Mouse (Mus musculus) limb, embryonic 13.5 days (tissue): ENCODE results near the gene Gfra1. TPM values are rescaled to one million over a fixed set of nuclear protein-coding genes. Genes with fewer than 3 reads are reported as not detected.

Experiments
- ATAC-seq: fragments of 200-750 bp; cut with Nextera tagmentation; 2 replicates; pipeline ENCODE4 v1.8.0; 2017; ENCODE audit warnings: low read depth, moderate number of reproducible peaks, moderate TSS enrichment; ENCODE audit not compliant: low FRiP score
- H3K27ac ChIP-seq: fragments of 300-500 bp; sonication (generic); 2 replicates; pipeline ENCODE4 v1.5.1; 2015; ENCODE audit warnings: inconsistent platforms, mild to moderate bottlenecking, moderate library complexity
- H3K27me3 ChIP-seq: fragments of 300-500 bp; sonication (generic); 2 replicates; pipeline ENCODE4 v1.6.1; 2015; ENCODE audit warnings: mild to moderate bottlenecking, inconsistent platforms
- H3K36me3 ChIP-seq: fragments of 300-500 bp; sonication (generic); 2 replicates; pipeline ENCODE4 v1.6.1; 2015; ENCODE audit warnings: inconsistent platforms, mild to moderate bottlenecking, moderate library complexity
- H3K4me1 ChIP-seq: fragments of 300-500 bp; sonication (generic); 2 replicates; pipeline ENCODE4 v1.6.1; 2015; ENCODE audit warnings: inconsistent platforms
- H3K4me2 ChIP-seq: fragments of 300-500 bp; sonication (generic); replicated peaks from 2 replicates; pipeline ENCODE4 v1.6.1; 2015; ENCODE audit warnings: inconsistent platforms, mild to moderate bottlenecking, moderate library complexity
- H3K4me3 ChIP-seq: fragments of 300-500 bp; sonication (generic); 2 replicates; pipeline ENCODE4 v1.5.1; 2015; ENCODE audit warnings: moderate library complexity, mild to moderate bottlenecking, inconsistent platforms
- H3K9ac ChIP-seq: fragments of 300-500 bp; sonication (generic); 2 replicates; pipeline ENCODE4 v1.6.1; 2015; ENCODE audit warnings: mild to moderate bottlenecking, inconsistent platforms
- H3K9me3 ChIP-seq: fragments of 300-500 bp; sonication (generic); 2 replicates; pipeline ENCODE4 v1.6.1; 2016; ENCODE audit warnings: inconsistent platforms
- WGBS: fragments of 180-500 bp; shearing (Covaris S2); methylation state at CpG from one replicate; pipeline ENCODE4 v1.1.7; 2015; 5-methylcytosine and 5-hydroxymethylcytosine counted together
- polyA plus RNA-seq: library from polyadenylated mRNA; unstranded; fragments of >200 nt; fragmentation: Nextera tagmentation; extraction: Ambion mirVana; gene quantifications from 2 replicates; pipeline ENCODE4 v1.2.1, GENCODE M21; 2015

The Gfra1 gene
- polyA plus RNA-seq, 1 experiment from 2014 or later, result 25.4 TPM

- no peak overlapping the region for H3K4me2 ChIP-seq
- H3K4me3 ChIP-seq, result no peak overlapping the region
- ATAC-seq, result peak; percentile 51; the same call in 1 of the 2 replicates
- H3K4me1 ChIP-seq, result peaks cover 27% of the 10 kb centered on the region
- no peak overlapping the region for H3K9ac ChIP-seq
- H3K27ac ChIP-seq, result no peak overlapping the region
- H3K27me3 ChIP-seq, result no peaks in the 10 kb centered on the region
- no peaks in the 10 kb centered on the region for H3K9me3 ChIP-seq
- no peaks in the 10 kb centered on the region for H3K36me3 ChIP-seq
- 78% methylated on average over 10 of the region's 10 CpGs for WGBS
Measured at GRCm38 (mm10) chr19:58437441-58438071, 18.2 kb downstream of the Gfra1 start.

DNA sequence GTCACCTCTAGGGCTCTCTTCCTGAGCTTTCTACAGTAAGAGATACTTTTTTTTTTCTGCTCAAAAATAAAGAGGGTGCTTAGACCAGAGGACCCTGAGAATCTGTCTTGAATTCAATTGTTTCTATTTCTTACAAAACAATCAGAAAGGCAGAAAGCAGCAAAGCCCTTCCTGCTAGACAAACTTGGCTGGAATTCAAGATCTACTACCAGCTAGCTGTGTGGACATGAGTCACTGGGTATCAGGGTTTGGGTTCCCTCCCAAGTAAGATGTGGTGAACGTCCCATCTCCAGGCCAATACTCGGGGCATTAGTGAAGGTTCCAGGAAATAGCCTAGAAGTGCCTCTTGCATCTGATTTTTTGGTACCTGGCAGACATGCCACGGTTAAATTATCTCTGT is 18.8 kb downstream of the Gfra1 start:
- WGBS, result 76% methylated on average over 3 of the region's 3 CpGs
- Histone ChIP-seq H3K4me3 (no peak overlapping the region), H3K36me3 (no peaks in the 10 kb centered on the region), H3K4me1 (peaks cover 30% of the 10 kb centered on the region), H3K9me3 (no peaks in the 10 kb centered on the region), H3K9ac (no peak overlapping the region), H3K27ac (no peak overlapping the region), H3K4me2 (no peak overlapping the region), H3K27me3 (no peaks in the 10 kb centered on the region)
- ATAC-seq, result no peak

DNA sequence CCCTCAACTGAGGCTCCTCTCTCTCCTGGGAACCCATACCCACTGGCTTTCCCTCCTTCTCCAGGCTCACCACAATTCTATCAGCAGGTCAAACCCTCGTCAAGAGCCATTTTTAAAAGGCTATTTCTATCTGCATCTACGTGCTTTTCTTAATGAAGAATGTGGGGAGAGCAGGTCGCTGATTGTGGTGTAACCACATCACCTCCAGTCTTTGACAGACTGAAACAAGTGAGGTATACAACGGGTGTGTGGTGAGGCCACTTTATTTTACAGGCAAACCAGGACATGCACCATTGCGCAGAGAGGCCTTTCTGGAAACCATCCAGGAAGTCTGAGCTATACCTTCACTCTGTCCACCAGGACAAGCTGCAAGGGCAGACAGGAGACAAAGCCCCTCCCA is 19.8 kb downstream of the Gfra1 start:
- Histone ChIP-seq H3K9me3 (no peaks in the 10 kb centered on the region), H3K4me3 (no peak overlapping the region), H3K9ac (no peak overlapping the region), H3K4me1 (peaks cover 35% of the 10 kb centered on the region), H3K27ac (no peak overlapping the region), H3K27me3 (no peaks in the 10 kb centered on the region), H3K4me2 (no peak overlapping the region), H3K36me3 (no peaks in the 10 kb centered on the region)
- no peak for ATAC-seq
- WGBS, result 61% methylated on average over 5 of the region's 5 CpGs

DNA sequence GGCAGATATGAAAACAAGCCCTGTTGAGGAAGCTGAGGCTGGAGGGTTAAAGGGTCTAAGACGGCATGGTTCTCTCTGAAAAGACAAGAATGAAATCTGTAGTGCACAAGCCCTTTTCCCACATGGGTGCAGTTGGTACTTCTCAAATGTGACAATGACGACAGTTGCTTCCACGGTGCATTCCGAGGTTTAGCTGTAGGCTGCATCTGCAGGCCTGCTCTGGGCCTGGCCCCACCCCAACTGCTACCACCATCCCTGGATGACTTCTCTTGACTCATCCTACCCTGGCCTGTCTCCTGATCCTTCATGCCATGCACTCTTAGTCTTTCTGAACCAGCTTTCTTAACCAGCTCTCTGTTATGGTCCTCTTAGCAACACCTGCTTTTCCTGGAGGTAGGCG is 22.9 kb downstream of the Gfra1 start:
- no peaks in the 10 kb centered on the region for H3K27me3 ChIP-seq
- H3K9ac ChIP-seq, result no peak overlapping the region
- H3K4me2 ChIP-seq, result no peak overlapping the region
- WGBS, result 79% methylated on average over 5 of the region's 5 CpGs
- H3K4me3 ChIP-seq, result no peak overlapping the region
- no peak overlapping the region for H3K27ac ChIP-seq
- H3K4me1 ChIP-seq, result peaks cover 35% of the 10 kb centered on the region
- H3K36me3 ChIP-seq, result no peaks in the 10 kb centered on the region
- H3K9me3 ChIP-seq, result no peaks in the 10 kb centered on the region
- no peak for ATAC-seq

DNA sequence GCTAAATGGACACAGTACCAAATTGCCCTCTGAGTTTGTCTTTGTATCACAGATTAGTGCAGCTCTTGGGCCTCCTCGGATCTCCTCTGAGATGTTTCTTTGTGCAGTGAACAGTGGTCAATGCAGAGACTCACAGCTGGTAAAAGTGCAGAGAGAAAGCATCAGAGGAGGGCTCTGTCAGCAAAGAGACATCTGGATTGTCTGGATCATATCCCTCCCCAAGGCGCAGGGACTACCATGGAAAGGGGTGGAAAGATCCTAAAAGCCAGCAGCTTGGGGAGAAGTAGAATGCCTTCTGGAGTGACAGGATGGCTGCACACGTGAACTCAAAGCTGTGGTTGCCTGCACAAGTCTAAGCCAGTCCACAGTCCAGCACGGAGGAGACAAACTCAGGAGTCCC is 27.2 kb downstream of the Gfra1 start:
- H3K4me1 ChIP-seq, result peaks cover 20% of the 10 kb centered on the region; the same call in 1 of the 2 replicates
- H3K9me3 ChIP-seq, result no peaks in the 10 kb centered on the region
- H3K4me2 ChIP-seq, result no peak overlapping the region
- no peaks in the 10 kb centered on the region for H3K27me3 ChIP-seq
- no peak overlapping the region for H3K27ac ChIP-seq
- no peak for ATAC-seq
- H3K36me3 ChIP-seq, result no peaks in the 10 kb centered on the region
- 88% methylated on average over 4 of the region's 4 CpGs for WGBS
- H3K4me3 ChIP-seq, result no peak overlapping the region
- no peak overlapping the region for H3K9ac ChIP-seq

DNA sequence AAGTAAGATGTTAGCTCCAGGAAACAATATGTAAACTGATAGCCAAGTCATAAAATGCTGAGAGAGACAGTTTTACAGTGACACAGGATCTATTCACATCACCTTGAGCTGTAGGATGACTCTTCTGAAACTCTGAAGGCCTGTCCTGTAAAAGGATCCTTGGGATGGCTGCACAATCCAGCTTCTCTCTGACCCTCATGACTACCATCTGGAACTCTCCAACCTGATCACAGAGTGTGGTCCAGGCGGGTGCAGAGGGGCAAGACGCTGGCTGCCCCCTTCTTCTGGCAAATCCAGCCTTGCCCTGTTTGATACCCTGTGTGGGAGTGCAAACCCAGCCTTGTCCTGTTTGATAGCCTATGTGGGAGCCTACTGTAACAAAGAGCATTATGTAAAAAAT is 28.4 kb downstream of the Gfra1 start:
- no peak overlapping the region for H3K9ac ChIP-seq
- 77% methylated on average over 2 of the region's 2 CpGs for WGBS
- ATAC-seq, result no peak
- no peaks in the 10 kb centered on the region for H3K36me3 ChIP-seq
- no peaks in the 10 kb centered on the region for H3K9me3 ChIP-seq
- no peaks in the 10 kb centered on the region for H3K27me3 ChIP-seq
- no peak overlapping the region for H3K27ac ChIP-seq
- H3K4me2 ChIP-seq, result no peak overlapping the region
- H3K4me3 ChIP-seq, result no peak overlapping the region
- H3K4me1 ChIP-seq, result peaks cover 12% of the 10 kb centered on the region; the same call in 1 of the 2 replicates

DNA sequence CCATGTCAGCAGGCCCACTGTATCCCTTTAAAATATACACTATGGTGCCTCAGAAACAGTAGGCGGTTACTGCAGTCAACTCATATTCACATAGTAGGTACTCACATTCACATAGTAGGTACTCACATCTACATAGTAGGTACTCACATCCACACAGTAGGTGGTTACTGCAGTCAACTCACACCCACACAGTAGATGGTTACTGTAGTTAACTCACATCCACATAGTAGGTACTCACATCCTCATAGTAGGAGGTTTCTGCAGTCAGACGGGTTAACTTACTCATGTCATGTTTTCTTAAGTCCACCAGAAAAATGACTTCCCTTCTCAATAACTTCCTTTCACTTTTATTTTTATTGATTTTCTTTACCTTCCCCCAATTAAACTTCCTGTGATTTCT is 30.8 kb downstream of the Gfra1 start:
- no peaks in the 10 kb centered on the region for H3K9me3 ChIP-seq
- 85% methylated on average over 2 of the region's 2 CpGs for WGBS
- no peaks in the 10 kb centered on the region for H3K27me3 ChIP-seq
- H3K4me2 ChIP-seq, result no peak overlapping the region
- H3K27ac ChIP-seq, result no peak overlapping the region
- peaks cover 15% of the 10 kb centered on the region for H3K4me1 ChIP-seq
- no peak for ATAC-seq
- no peak overlapping the region for H3K4me3 ChIP-seq
- H3K9ac ChIP-seq, result no peak overlapping the region
- H3K36me3 ChIP-seq, result no peaks in the 10 kb centered on the region

DNA sequence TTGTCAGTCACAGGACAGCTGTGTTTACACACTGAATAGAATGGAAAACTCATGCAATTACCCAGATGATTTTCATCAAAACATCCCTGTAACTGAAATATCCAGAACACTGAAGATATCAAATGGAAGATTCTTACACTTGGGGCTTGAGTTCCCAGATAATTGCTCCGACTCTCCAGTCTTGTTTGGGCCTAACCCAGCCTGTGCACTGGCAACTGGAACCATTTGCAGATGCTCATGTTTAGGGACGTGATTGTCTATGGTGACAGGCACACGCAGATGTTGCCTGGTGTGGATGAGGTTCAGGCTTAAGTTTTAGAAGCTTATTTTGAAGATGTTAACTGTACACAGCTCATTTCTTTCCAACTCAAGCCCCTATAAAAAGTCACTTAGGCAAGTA is 31.5 kb downstream of the Gfra1 start:
- ATAC-seq, result no peak
- H3K4me2 ChIP-seq, result no peak overlapping the region
- H3K9ac ChIP-seq, result no peak overlapping the region
- H3K9me3 ChIP-seq, result no peaks in the 10 kb centered on the region
- no peak overlapping the region for H3K27ac ChIP-seq
- no peaks in the 10 kb centered on the region for H3K36me3 ChIP-seq
- no peak overlapping the region for H3K4me3 ChIP-seq
- WGBS, result 68% methylated on average over 3 of the region's 3 CpGs
- H3K4me1 ChIP-seq, result peaks cover 22% of the 10 kb centered on the region
- H3K27me3 ChIP-seq, result no peaks in the 10 kb centered on the region

- 94% methylated on average over 4 of the region's 4 CpGs for WGBS
- H3K27ac ChIP-seq, result no peak overlapping the region
- H3K4me2 ChIP-seq, result no peak overlapping the region
- H3K4me1 ChIP-seq, result peaks cover 24% of the 10 kb centered on the region
- no peaks in the 10 kb centered on the region for H3K27me3 ChIP-seq
- no peak overlapping the region for H3K9ac ChIP-seq
- no peak overlapping the region for H3K4me3 ChIP-seq
- no peaks in the 10 kb centered on the region for H3K9me3 ChIP-seq
- no peak for ATAC-seq
- no peaks in the 10 kb centered on the region for H3K36me3 ChIP-seq
Measured at GRCm38 (mm10) chr19:58422916-58423493, 32.7 kb downstream of the Gfra1 start.

- Histone ChIP-seq H3K4me2 (peak overlapping the region; percentile 30; the same call in 1 of the 2 replicates), H3K9ac (no peak overlapping the region), H3K27ac (no peak overlapping the region; the same call in 1 of the 2 replicates), H3K4me3 (no peak overlapping the region), H3K9me3 (0 out of 2 replicates have a peak, but pooled peaks cover 4% of the 10 kb centered on the region), H3K27me3 (no peaks in the 10 kb centered on the region), H3K36me3 (no peaks in the 10 kb centered on the region), H3K4me1 (peaks cover 24% of the 10 kb centered on the region)
- peak; percentile 94 for ATAC-seq
- WGBS, result 6% methylated on average over 3 of the region's 3 CpGs
Measured at GRCm38 (mm10) chr19:58419685-58420084, 36.0 kb downstream of the Gfra1 start.

GRCm38 (mm10) chr19:58419278-58419677 is 36.4 kb downstream of the Gfra1 start:
- H3K9me3 ChIP-seq, result 0 out of 2 replicates have a peak, but pooled peaks cover 4% of the 10 kb centered on the region
- peak overlapping the region; percentile 30; the same call in 1 of the 2 replicates for H3K4me2 ChIP-seq
- no peak overlapping the region for H3K4me3 ChIP-seq
- H3K27ac ChIP-seq, result peak overlapping the region; percentile 39; the same call in 1 of the 2 replicates
- H3K36me3 ChIP-seq, result no peaks in the 10 kb centered on the region
- H3K27me3 ChIP-seq, result no peaks in the 10 kb centered on the region
- peaks cover 24% of the 10 kb centered on the region for H3K4me1 ChIP-seq
- WGBS, result 15% methylated on average over 3 of the region's 3 CpGs
- no peak for ATAC-seq
- no peak overlapping the region for H3K9ac ChIP-seq

GRCm38 (mm10) chr19:58415173-58415572 is 40.5 kb downstream of the Gfra1 start:
- Histone ChIP-seq H3K4me3 (no peak overlapping the region), H3K27me3 (no peaks in the 10 kb centered on the region), H3K4me1 (peaks cover 17% of the 10 kb centered on the region), H3K4me2 (no peak overlapping the region), H3K9me3 (0 out of 2 replicates have a peak, but pooled peaks cover 4% of the 10 kb centered on the region), H3K36me3 (no peaks in the 10 kb centered on the region), H3K27ac (no peak overlapping the region), H3K9ac (no peak overlapping the region)
- no peak for ATAC-seq
- WGBS, result 80% methylated on average over 4 of the region's 4 CpGs

- Histone ChIP-seq H3K9ac (no peak overlapping the region), H3K27ac (no peak overlapping the region), H3K27me3 (no peaks in the 10 kb centered on the region), H3K4me3 (no peak overlapping the region), H3K4me1 (peaks cover 13% of the 10 kb centered on the region), H3K9me3 (peaks cover 8% of the 10 kb centered on the region; the same call in 1 of the 2 replicates), H3K4me2 (no peak overlapping the region), H3K36me3 (no peaks in the 10 kb centered on the region)
- ATAC-seq, result no peak
Measured at GRCm38 (mm10) chr19:58414733-58415132, 41.0 kb downstream of the Gfra1 start.
